Mouse (Mus musculus) ovary, postnatal 14 days (tissue): ENCODE data around the gene Gm11011.

Experiments
- DNase-seq: peaks from one replicate; pipeline ENCODE4 v3.0.0; 2022; ENCODE audit warnings: low spot score

Gm11011 gene

GRCm38 (mm10) chr2:169586688-169587087 lies 857 bp downstream of the Gm11011 start:
- DNase-seq = no peak

GRCm38 (mm10) chr2:169585631-169586285 lies 1.8 kb downstream of the Gm11011 start:
- DNase-seq = no peak

GRCm38 (mm10) chr2:169584745-169585456 lies 2.6 kb downstream of the Gm11011 start:
- DNase-seq = no peak

- no peak for DNase-seq
Measured at GRCm38 (mm10) chr2:169583476-169583875, 4.1 kb downstream of the Gm11011 start.

GRCm38 (mm10) chr2:169577508-169578196 lies 9.9 kb downstream of the Gm11011 start:
- DNase-seq = no peak

GRCm38 (mm10) chr2:169570063-169570462 lies 17.5 kb downstream of the Gm11011 start:
- no peak for DNase-seq

- DNase-seq = no peak
Measured at GRCm38 (mm10) chr2:169566159-169566558, 21.4 kb downstream of the Gm11011 start.

- DNase-seq = no peak
Measured at GRCm38 (mm10) chr2:169565751-169566150, 21.8 kb downstream of the Gm11011 start.

- DNase-seq = no peak
Measured at GRCm38 (mm10) chr2:169545674-169546073, 41.9 kb downstream of the Gm11011 start.

GRCm38 (mm10) chr2:169538906-169539305 lies 48.6 kb downstream of the Gm11011 start:
- no peak for DNase-seq
